Mouse (Mus musculus) liver, adult 2 months (tissue): ENCODE data around the gene Dbn1. TPM values are rescaled to one million over a fixed set of nuclear protein-coding genes. Genes with fewer than 3 reads are reported as not detected.

ENCODE experiments used
- DNase-seq: peaks from one replicate; pipeline ENCODE4 v3.0.0-alpha.2; 2011; ENCODE audit warnings: low read depth, low spot score; ENCODE audit errors: extremely low read depth
- H3K27ac ChIP-seq: fragments of 200-500 bp; replicated peaks from 2 replicates; pipeline ENCODE4 v1.5.1; 2012; ENCODE audit warnings: low read depth, mild to moderate bottlenecking, control low read depth, inconsistent platforms, low read length; ENCODE audit not compliant: insufficient read depth
- H3K27me3 ChIP-seq: fragments of 200-500 bp; 2 replicates; pipeline ENCODE4 v1.6.1; 2012; ENCODE audit warnings: mild to moderate bottlenecking, moderate library complexity, low read length, inconsistent platforms; ENCODE audit not compliant: control insufficient read depth, insufficient read depth
- H3K36me3 ChIP-seq: fragments of 200-500 bp; 2 replicates; pipeline ENCODE4 v1.6.1; 2012; ENCODE audit warnings: low read length, inconsistent platforms; ENCODE audit not compliant: control insufficient read depth, insufficient read depth
- H3K4me1 ChIP-seq: fragments of 200-500 bp; 2 replicates; pipeline ENCODE4 v1.6.1; 2011; ENCODE audit warnings: low read length; ENCODE audit not compliant: control insufficient read depth, insufficient read depth
- H3K4me3 ChIP-seq: fragments of 200-500 bp; 2 replicates; pipeline ENCODE4 v1.5.1; 2011; ENCODE audit warnings: low read depth, mild to moderate bottlenecking, control low read depth, low read length, moderate library complexity; ENCODE audit not compliant: insufficient read depth
- H3K79me2 ChIP-seq: fragments of 200-500 bp; 2 replicates; pipeline ENCODE4 v1.6.1; 2012; ENCODE audit warnings: inconsistent platforms, mild to moderate bottlenecking, low read length, moderate library complexity; ENCODE audit not compliant: control insufficient read depth, insufficient read depth
- H3K9ac ChIP-seq: fragments of 200-500 bp; 2 replicates; pipeline ENCODE4 v1.6.1; 2012; ENCODE audit warnings: low read depth, mild to moderate bottlenecking, control low read depth, inconsistent platforms, low read length
- CTCF ChIP-seq: fragments of 200-500 bp; IDR thresholded peaks from 2 replicates; pipeline ENCODE4 v1.5.1; 2011; ENCODE audit warnings: low read depth, low read length, control low read depth
- POLR2A ChIP-seq: fragments of 200-500 bp; IDR thresholded peaks from 2 replicates; pipeline ENCODE4 v1.6.1; 2011; ENCODE audit warnings: low read length, control low read depth; ENCODE audit not compliant: insufficient read depth; ENCODE audit errors: extremely low read depth
- WGBS: fragments of 180-500 bp; shearing (Covaris S2); methylation state at CpG from one replicate; pipeline ENCODE4 v1.1.7; 2018; 5-methylcytosine and 5-hydroxymethylcytosine counted together
- polyA plus RNA-seq: library from polyadenylated mRNA; depleted of rRNA; stranded (reverse); fragments of >200 nt; gene quantifications from 2 replicates; pipeline ENCODE4 v1.2.3, GENCODE M21; 2012
- total RNA-seq: library from RNA; depleted of rRNA; stranded (reverse); fragments of >200 nt; gene quantifications from 2 replicates; pipeline ENCODE4 v1.2.3, GENCODE M21; 2014

Dbn1 gene
- total and polyA plus RNA-seq, 2 experiments, result 0.65 to 2.3 TPM

DNA sequence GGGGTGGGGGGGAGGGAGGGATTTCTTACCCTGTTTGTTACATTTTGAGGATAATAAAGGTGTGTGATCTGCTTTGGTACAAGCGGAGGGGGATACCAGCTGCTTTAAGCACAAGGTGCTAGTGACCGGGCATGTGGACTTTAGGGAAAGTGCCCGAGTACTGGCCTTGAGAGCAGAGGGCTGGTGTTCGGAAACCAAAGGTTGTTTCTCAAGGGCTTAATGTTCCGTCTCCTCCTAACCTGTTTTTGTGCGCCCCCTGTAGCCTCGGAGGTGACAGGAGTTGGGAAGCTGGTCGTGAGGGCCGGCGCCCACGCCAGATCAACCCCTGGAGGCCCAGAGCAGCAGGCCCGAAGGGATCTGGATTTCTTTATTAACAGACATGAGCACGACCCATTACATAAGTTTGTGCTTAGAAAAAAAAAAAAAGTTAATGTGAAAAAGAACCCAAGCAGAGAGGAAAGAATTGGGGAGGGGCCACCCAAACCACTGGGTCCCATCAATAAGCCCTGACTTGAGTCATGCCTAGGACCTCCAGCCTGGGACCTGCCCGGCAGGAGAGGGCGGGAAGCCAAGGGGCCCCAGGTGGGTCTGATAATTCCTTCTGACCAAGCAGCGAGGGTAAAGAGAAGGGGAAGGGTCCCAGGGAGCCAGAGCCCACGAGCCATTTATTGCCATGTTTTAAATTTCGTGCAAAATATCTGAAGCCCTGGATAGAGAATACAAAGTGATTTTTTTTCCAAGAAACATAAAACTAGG is 14.7 kb downstream of the Dbn1 start:
- H3K4me3 ChIP-seq, result no peak overlapping the region
- no peak overlapping the region for H3K27ac ChIP-seq
- 57% methylated on average over 18 of the region's 18 CpGs for WGBS
- no peak overlapping the region for H3K9ac ChIP-seq
- H3K27me3 ChIP-seq, result peaks cover 12% of the 10 kb centered on the region; the same call in 1 of the 2 replicates
- no peak for DNase-seq
- H3K4me1 ChIP-seq, result no peaks in the 10 kb centered on the region; the same call in 1 of the 2 replicates
- TF ChIP-seq CTCF (no peak), POLR2A (no peak)
- no peaks in the 10 kb centered on the region for H3K79me2 ChIP-seq
- no peaks in the 10 kb centered on the region for H3K36me3 ChIP-seq

DNA sequence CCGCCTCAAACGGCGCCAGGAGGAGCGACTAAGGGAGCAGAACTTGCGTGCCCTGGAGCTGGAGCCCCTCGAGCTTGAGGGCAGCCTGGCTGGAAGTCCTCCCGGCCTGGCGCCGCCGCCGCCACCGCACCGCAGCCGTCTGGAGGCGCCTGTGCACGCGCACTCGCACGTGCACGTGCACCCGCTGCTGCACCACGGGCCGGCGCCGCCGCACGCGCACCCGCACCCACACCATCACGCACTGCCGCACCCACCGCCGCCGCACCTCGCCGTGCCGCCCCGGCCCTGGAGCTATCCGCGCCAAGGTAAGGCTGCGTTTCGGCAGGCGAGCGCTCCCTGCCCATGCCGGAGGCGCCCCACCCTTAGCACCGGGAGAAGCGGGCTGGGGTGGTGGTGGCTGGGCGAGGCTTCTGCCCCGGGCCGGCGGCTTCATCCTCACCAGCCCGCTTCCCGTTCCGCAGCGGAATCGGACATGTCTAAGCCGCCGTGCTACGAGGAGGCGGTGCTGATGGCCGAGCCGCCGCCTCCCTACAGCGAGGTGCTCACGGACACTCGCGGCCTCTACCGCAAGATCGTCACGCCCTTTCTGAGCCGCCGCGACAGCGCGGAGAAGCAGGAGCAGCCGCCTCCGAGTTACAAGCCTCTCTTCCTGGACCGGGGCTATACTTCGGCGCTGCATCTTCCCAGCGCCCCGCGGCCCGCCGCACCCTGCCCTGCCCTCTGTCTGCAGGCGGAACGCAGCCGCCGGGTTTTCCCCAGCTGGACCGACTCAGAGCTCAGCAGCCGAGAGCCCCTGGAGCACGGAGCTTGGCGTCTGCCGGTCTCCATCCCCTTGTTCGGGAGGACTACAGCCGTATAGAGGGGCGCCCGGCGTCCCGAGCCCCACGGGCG is 15.5 kb downstream of the Dbn1 start:
- peaks cover 12% of the 10 kb centered on the region; the same call in 1 of the 2 replicates for H3K27me3 ChIP-seq
- peak overlapping the region; percentile 78 for H3K9ac ChIP-seq
- TF ChIP-seq CTCF (no peak), POLR2A (no peak)
- 2% methylated on average over 99 of the region's 103 CpGs for WGBS
- H3K4me1 ChIP-seq, result no peaks in the 10 kb centered on the region; the same call in 1 of the 2 replicates
- H3K79me2 ChIP-seq, result no peaks in the 10 kb centered on the region
- H3K27ac ChIP-seq, result no peak overlapping the region
- H3K36me3 ChIP-seq, result no peaks in the 10 kb centered on the region
- peak overlapping the region; percentile 68 for H3K4me3 ChIP-seq
- DNase-seq, result no peak

DNA sequence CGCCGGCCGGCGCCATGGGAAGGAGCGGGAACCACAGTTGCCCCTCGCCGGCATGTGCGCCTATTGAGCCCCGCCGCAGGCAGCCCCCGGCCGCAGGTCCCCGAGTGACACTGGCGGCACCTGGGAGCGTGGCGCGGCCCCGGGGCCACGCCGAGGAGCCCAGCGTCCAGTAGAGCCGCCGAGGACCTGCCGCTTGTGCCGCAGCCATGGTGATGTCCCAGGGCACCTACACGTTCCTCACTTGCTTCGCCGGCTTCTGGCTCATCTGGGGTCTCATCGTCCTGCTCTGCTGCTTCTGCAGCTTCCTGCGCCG is 16.1 kb downstream of the Dbn1 start:
- H3K36me3 ChIP-seq, result no peaks in the 10 kb centered on the region
- no peak for DNase-seq
- H3K4me3 ChIP-seq, result peak overlapping the region; percentile 68
- H3K27me3 ChIP-seq, result peaks cover 12% of the 10 kb centered on the region; the same call in 1 of the 2 replicates
- no peak for TF ChIP-seq CTCF
- no peak for TF ChIP-seq POLR2A
- peak overlapping the region; percentile 78 for H3K9ac ChIP-seq
- no peaks in the 10 kb centered on the region; the same call in 1 of the 2 replicates for H3K4me1 ChIP-seq
- H3K79me2 ChIP-seq, result no peaks in the 10 kb centered on the region
- no peak overlapping the region for H3K27ac ChIP-seq
- WGBS, result under 1% methylated on average over 31 of the region's 31 CpGs

GRCm38 (mm10) chr13:55471156-55471818 is 16.6 kb downstream of the Dbn1 start:
- WGBS, result 1% methylated on average over 54 of the region's 54 CpGs
- DNase-seq, result no peak

GRCm38 (mm10) chr13:55470372-55470771 is 17.5 kb downstream of the Dbn1 start:
- H3K36me3 ChIP-seq, result no peaks in the 10 kb centered on the region
- peaks cover 12% of the 10 kb centered on the region; the same call in 1 of the 2 replicates for H3K27me3 ChIP-seq
- 85% methylated on average over 9 of the region's 9 CpGs for WGBS
- no peak overlapping the region for H3K9ac ChIP-seq
- H3K79me2 ChIP-seq, result no peaks in the 10 kb centered on the region
- no peak overlapping the region for H3K4me3 ChIP-seq
- H3K4me1 ChIP-seq, result no peaks in the 10 kb centered on the region; the same call in 1 of the 2 replicates
- no peak for DNase-seq
- no peak overlapping the region for H3K27ac ChIP-seq
- TF ChIP-seq CTCF, result no peak
- no peak for TF ChIP-seq POLR2A

More at GRCm38 (mm10) chr13:55471156-55471818, 16.6 kb downstream of the Dbn1 start:
- TF ChIP-seq POLR2A, result no peak
- TF ChIP-seq CTCF, result peak; percentile 79
- Histone ChIP-seq H3K4me3 (peak overlapping the region; percentile 68), H3K36me3 (no peaks in the 10 kb centered on the region), H3K27me3 (peaks cover 12% of the 10 kb centered on the region; the same call in 1 of the 2 replicates), H3K4me1 (no peaks in the 10 kb centered on the region; the same call in 1 of the 2 replicates), H3K27ac (no peak overlapping the region), H3K79me2 (no peaks in the 10 kb centered on the region), H3K9ac (peak overlapping the region; percentile 78)
